Mouse (Mus musculus) MEL (cell line): ENCODE data around the gene Daam1. TPM values are rescaled to one million over a fixed set of nuclear protein-coding genes. Genes with fewer than 3 reads are reported as not detected.

Experiments used
- DNase-seq: peaks from one replicate; pipeline ENCODE4 v3.0.0; 2011; ENCODE audit warnings: low read depth, low spot score
- H3K27ac ChIP-seq: 2 replicates; pipeline ENCODE4 v1.5.1; 2012; ENCODE audit warnings: low read depth, mild to moderate bottlenecking, control low read depth, low read length, moderate library complexity; ENCODE audit not compliant: control insufficient read depth
- H3K27me3 ChIP-seq, 2 experiments: fragments of 150-350 bp in 1 of 2; sonication (generic) in 1 of 2; 2 replicates each; pipeline ENCODE4 v1.6.1; 2012; ENCODE audit warnings: low read length in 2 of 2, mild to moderate bottlenecking in 2 of 2, improper control_type of control experiment in 1 of 2, moderate library complexity in 1 of 2; ENCODE audit not compliant: insufficient read depth in 2 of 2, control insufficient read depth in 1 of 2
- H3K36me3 ChIP-seq, 2 experiments: 2 replicates each; pipeline ENCODE4 v1.6.1; 2012 to 2014; ENCODE audit warnings: low read length in 2 of 2, improper control_type of control experiment in 1 of 2, inconsistent platforms in 1 of 2, mild to moderate bottlenecking in 1 of 2; ENCODE audit not compliant: insufficient read depth in 2 of 2, control insufficient read depth in 1 of 2
- H3K4me1 ChIP-seq, 2 experiments: fragments of 150-350 bp in 1 of 2; sonication (generic) in 1 of 2; 2 replicates each; pipeline ENCODE4 v1.6.1; 2012; ENCODE audit warnings: low read length in 2 of 2, improper control_type of control experiment in 1 of 2, mild to moderate bottlenecking in 1 of 2; ENCODE audit not compliant: insufficient read depth in 2 of 2, control insufficient read depth in 1 of 2
- H3K4me3 ChIP-seq, 2 experiments: fragments of 150-350 bp in 1 of 2; sonication (generic) in 1 of 2; 2 replicates each; pipeline ENCODE4 v1.5.1; 2012; ENCODE audit warnings: low read depth in 2 of 2, low read length in 2 of 2, mild to moderate bottlenecking in 2 of 2, moderate library complexity in 2 of 2, control low read depth in 1 of 2, improper control_type of control experiment in 1 of 2; ENCODE audit not compliant: control insufficient read depth in 1 of 2, insufficient read depth in 1 of 2
- H3K79me2 ChIP-seq: 2 replicates; pipeline ENCODE4 v1.6.1; 2012; ENCODE audit warnings: mild to moderate bottlenecking, low read length, moderate library complexity; ENCODE audit not compliant: control insufficient read depth, poor library complexity, insufficient read depth
- H3K9ac ChIP-seq: 2 replicates; pipeline ENCODE4 v1.6.1; 2012; ENCODE audit warnings: low read depth, mild to moderate bottlenecking, control low read depth, low read length, moderate library complexity; ENCODE audit not compliant: control insufficient read depth, poor library complexity, severe bottlenecking
- H3K9me3 ChIP-seq: fragments of 150-350 bp; sonication (generic); replicated peaks from 2 replicates; pipeline ENCODE4 v1.6.1; 2012; ENCODE audit warnings: mild to moderate bottlenecking, low read length, improper control_type of control experiment, moderate library complexity; ENCODE audit not compliant: insufficient read depth
- CHD1 ChIP-seq: IDR thresholded peaks from 2 replicates; pipeline ENCODE4 v1.6.1; 2012; ENCODE audit warnings: low read depth, mild to moderate bottlenecking, inconsistent platforms, low read length, improper control_type of control experiment
- CHD2 ChIP-seq: IDR thresholded peaks from 2 replicates; pipeline ENCODE4 v1.6.1; 2011; ENCODE audit warnings: low read length, improper control_type of control experiment
- CTCF ChIP-seq, 3 experiments: IDR thresholded peaks in 2 of 3; conservative IDR thresholded peaks in 1 of 3; 2 replicates each; pipeline ENCODE4 v1.5.1; 2011 to 2012; ENCODE audit warnings: low read length in 3 of 3, low read depth in 2 of 3, mild to moderate bottlenecking in 2 of 3, improper control_type of control experiment in 1 of 3, inconsistent platforms in 1 of 3, mixed read lengths in 1 of 3, moderate library complexity in 1 of 3; ENCODE audit not compliant: control insufficient read depth in 1 of 3, insufficient read depth in 1 of 3, poor library complexity in 1 of 3, severe bottlenecking in 1 of 3
- E2F4 ChIP-seq: IDR thresholded peaks from 2 replicates; pipeline ENCODE4 v1.6.1; 2011; ENCODE audit warnings: low read depth, low read length, improper control_type of control experiment, borderline replicate concordance
- EP300 ChIP-seq, 2 experiments: IDR thresholded peaks; 2 replicates each; pipeline ENCODE4 v1.6.1; 2011; ENCODE audit warnings: improper control_type of control experiment in 2 of 2, low read length in 2 of 2, low read depth in 1 of 2, mild to moderate bottlenecking in 1 of 2
- GABPA ChIP-seq: IDR thresholded peaks from 2 replicates; pipeline ENCODE4 v1.6.1; 2012; ENCODE audit warnings: low read depth, mild to moderate bottlenecking, inconsistent platforms, low read length, improper control_type of control experiment, moderate library complexity
- GATA1 ChIP-seq: IDR thresholded peaks from 2 replicates; pipeline ENCODE4 v1.6.1; 2011; ENCODE audit warnings: low read depth, low read length, improper control_type of control experiment
- HCFC1 ChIP-seq: IDR thresholded peaks from 2 replicates; pipeline ENCODE4 v1.6.1; 2012; ENCODE audit warnings: low read depth, mild to moderate bottlenecking, inconsistent platforms, low read length, improper control_type of control experiment, moderate library complexity
- JUND ChIP-seq: IDR thresholded peaks from 2 replicates; pipeline ENCODE4 v1.6.1; 2011; ENCODE audit warnings: low read depth, mild to moderate bottlenecking, improper control_type of control experiment, low read length
- KAT2A ChIP-seq: conservative IDR thresholded peaks from 2 replicates; pipeline ENCODE4 v1.6.1; 2012; ENCODE audit warnings: low read depth, low read length, improper control_type of control experiment, inconsistent platforms
- MAFK ChIP-seq: IDR thresholded peaks from 2 replicates; pipeline ENCODE4 v1.6.1; 2011; ENCODE audit warnings: low read depth, mild to moderate bottlenecking, low read length, improper control_type of control experiment, borderline replicate concordance
- MAX ChIP-seq: IDR thresholded peaks from 2 replicates; pipeline ENCODE4 v1.6.1; 2011; ENCODE audit warnings: low read length, improper control_type of control experiment
- MXI1 ChIP-seq: IDR thresholded peaks from 2 replicates; pipeline ENCODE4 v1.6.1; 2011; ENCODE audit warnings: mild to moderate bottlenecking, low read depth, low read length, improper control_type of control experiment
- MYB ChIP-seq: IDR thresholded peaks from 2 replicates; pipeline ENCODE4 v1.6.1; 2011; ENCODE audit warnings: mild to moderate bottlenecking, low read depth, low read length, improper control_type of control experiment
- MYC ChIP-seq: IDR thresholded peaks from 2 replicates; pipeline ENCODE4 v1.6.1; 2011; ENCODE audit warnings: low read depth, mild to moderate bottlenecking, low read length, improper control_type of control experiment, moderate library complexity
- RAD21 ChIP-seq: IDR thresholded peaks from 2 replicates; pipeline ENCODE4 v1.6.1; 2011; ENCODE audit warnings: mild to moderate bottlenecking, low read depth, low read length, improper control_type of control experiment
- RCOR1 ChIP-seq: IDR thresholded peaks from 2 replicates; pipeline ENCODE4 v1.6.1; 2012; ENCODE audit warnings: low read depth, mild to moderate bottlenecking, inconsistent platforms, low read length, improper control_type of control experiment
- SIN3A ChIP-seq: IDR thresholded peaks from 2 replicates; pipeline ENCODE4 v1.6.1; 2012; ENCODE audit warnings: low read length, improper control_type of control experiment, inconsistent platforms
- TAL1 ChIP-seq: IDR thresholded peaks from 2 replicates; pipeline ENCODE4 v1.6.1; 2012; ENCODE audit warnings: mild to moderate bottlenecking, inconsistent platforms, low read length, moderate library complexity, mixed read lengths
- TCF12 ChIP-seq: IDR thresholded peaks from 2 replicates; pipeline ENCODE4 v1.6.1; 2014; ENCODE audit warnings: low read depth, mild to moderate bottlenecking, inconsistent platforms, low read length, improper control_type of control experiment, moderate library complexity
- UBTF ChIP-seq: IDR thresholded peaks from 2 replicates; pipeline ENCODE4 v1.6.1; 2012; ENCODE audit warnings: low read depth, mild to moderate bottlenecking, inconsistent platforms, low read length, improper control_type of control experiment, moderate library complexity, borderline replicate concordance; ENCODE audit not compliant: insufficient read depth
- USF1 ChIP-seq: IDR thresholded peaks from 2 replicates; pipeline ENCODE4 v1.6.1; 2014; ENCODE audit warnings: low read depth, mild to moderate bottlenecking, inconsistent platforms, low read length, improper control_type of control experiment, moderate library complexity
- USF2 ChIP-seq, 2 experiments: IDR thresholded peaks; 2 replicates each; pipeline ENCODE4 v1.6.1; 2011 to 2012; ENCODE audit warnings: improper control_type of control experiment in 2 of 2, low read length in 2 of 2, borderline replicate concordance in 1 of 2, inconsistent platforms in 1 of 2, low read depth in 1 of 2, mild to moderate bottlenecking in 1 of 2; ENCODE audit not compliant: insufficient read depth in 1 of 2
- ZC3H11A ChIP-seq: IDR thresholded peaks from 2 replicates; pipeline ENCODE4 v1.6.1; 2012; ENCODE audit warnings: low read depth, mild to moderate bottlenecking, inconsistent platforms, low read length, improper control_type of control experiment
- polyA plus RNA-seq, 2 experiments: library from polyadenylated mRNA; stranded (reverse) in 1 of 2; unstranded in 1 of 2; fragments of >175 nt in 1 of 2; fragments of >200 nt in 1 of 2; gene quantifications; 2 replicates each; pipeline versions ENCODE4 v1.2.1 to v1.2.4; 2012; ENCODE audit warnings: low replicate concordance in 2 of 2, low read depth in 1 of 2; ENCODE audit not compliant: insufficient read length in 2 of 2, insufficient read depth in 1 of 2, missing spikeins in 1 of 2
- total RNA-seq: library from RNA; depleted of rRNA; stranded (reverse); fragments of 300-350 nt; gene quantifications from 2 replicates; pipeline ENCODE4 v1.2.3, GENCODE M21; 2012

Daam1 gene
- total and polyA plus RNA-seq, 3 experiments: 9.2 to 12.0 TPM; not detected in 1

- H3K4me1 ChIP-seq: no peaks in the 10 kb centered on the region; a peak in 1 of 4 replicates
- no peak for TF ChIP-seq TAL1
- TF ChIP-seq MAFK: no peak
- no peak for TF ChIP-seq GABPA
- no peak for TF ChIP-seq TCF12
- no peak for TF ChIP-seq USF2 (IDR thresholded peaks at IDR 0.05; ENCODE audit: borderline replicate concordance in 1 of 2, insufficient read depth in 1 of 2, low read depth in 1 of 2, low read length in 2 of 2)
- no peak for TF ChIP-seq RAD21
- no peak for TF ChIP-seq HCFC1
- no peak for TF ChIP-seq MXI1
- no peak for TF ChIP-seq UBTF
- DNase-seq: no peak
- no peaks in the 10 kb centered on the region; a peak in 1 of 4 replicates for H3K36me3 ChIP-seq
- no peaks in the 10 kb centered on the region; the same call in 1 of the 2 replicates for H3K9me3 ChIP-seq
- H3K27ac ChIP-seq: no peak overlapping the region
- H3K4me3 ChIP-seq: no peak overlapping the region
- H3K79me2 ChIP-seq: no peaks in the 10 kb centered on the region
- H3K27me3 ChIP-seq: no peaks in the 10 kb centered on the region
- no peak overlapping the region for H3K9ac ChIP-seq
These were observed 189.4 kb downstream of the Daam1 start for GRCm38 (mm10) chr12:72020285-72020684.

DNA sequence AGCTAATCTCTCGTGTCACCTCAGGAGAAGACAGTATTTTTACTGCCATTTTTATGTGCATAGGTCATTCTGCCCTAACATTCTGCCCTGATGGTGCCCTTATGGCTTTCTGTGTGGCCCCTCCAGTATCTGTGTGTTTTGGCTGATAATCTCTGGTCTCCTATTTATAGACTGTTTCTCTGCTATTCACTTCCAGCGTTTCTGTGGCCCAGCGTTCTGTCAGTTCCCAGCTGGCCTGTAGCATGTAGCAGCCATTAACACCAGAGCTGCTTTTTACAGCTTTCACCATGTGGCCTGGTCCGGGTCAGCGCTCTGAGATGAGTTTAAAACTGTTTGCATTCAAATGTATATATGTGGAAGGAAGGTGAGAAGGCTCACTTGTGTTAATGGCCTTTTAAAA, 190.7 kb downstream of the Daam1 start:
- Histone ChIP-seq H3K4me3 (no peak overlapping the region), H3K27ac (no peak overlapping the region), H3K4me1 (no peaks in the 10 kb centered on the region; a peak in 1 of 4 replicates), H3K79me2 (no peaks in the 10 kb centered on the region), H3K9ac (no peak overlapping the region), H3K27me3 (no peaks in the 10 kb centered on the region), H3K9me3 (no peaks in the 10 kb centered on the region; the same call in 1 of the 2 replicates), H3K36me3 (no peaks in the 10 kb centered on the region; a peak in 1 of 4 replicates)
- no peak for DNase-seq
- TF ChIP-seq SIN3A (no peak), GATA1 (no peak), CTCF (IDR thresholded peaks at IDR 0.05 in 2 of 3, conservative IDR thresholded peaks at IDR 0.05 in 1 of 3; ENCODE audit: control insufficient read depth in 1 of 3, insufficient read depth in 1 of 3, low read depth in 2 of 3, low read length in 3 of 3, poor library complexity in 1 of 3, severe bottlenecking in 1 of 3) (no peak), TCF12 (no peak)

GRCm38 (mm10) chr12:72022790-72023189, 191.9 kb downstream of the Daam1 start:
- peak; percentile 76 for DNase-seq
- H3K9ac ChIP-seq: no peak overlapping the region
- H3K79me2 ChIP-seq: no peaks in the 10 kb centered on the region
- no peaks in the 10 kb centered on the region; a peak in 1 of 4 replicates for H3K4me1 ChIP-seq
- no peaks in the 10 kb centered on the region; a peak in 1 of 4 replicates for H3K36me3 ChIP-seq
- H3K9me3 ChIP-seq: no peaks in the 10 kb centered on the region; the same call in 1 of the 2 replicates
- H3K4me3 ChIP-seq: no peak overlapping the region
- no peaks in the 10 kb centered on the region for H3K27me3 ChIP-seq
- peak overlapping the region; percentile 52; the same call in 1 of the 2 replicates for H3K27ac ChIP-seq
- TF ChIP-seq KAT2A (0 out of 2 replicates have a peak, but pooled peaks have one; percentile 17), USF1 (no peak), MYB (no peak), GATA1 (peak; percentile 83), JUND (no peak), UBTF (no peak), E2F4 (peak; percentile 32; the same call in 1 of the 2 replicates), RAD21 (no peak), EP300 (IDR thresholded peaks at IDR 0.05; ENCODE audit: low read depth in 1 of 2, low read length in 2 of 2) (peak; percentile 76 to 83), ZC3H11A (0 out of 2 replicates have a peak, but pooled peaks have one; percentile 12), CHD1 (no peak), SIN3A (peak; percentile 48; the same call in 1 of the 2 replicates), USF2 (IDR thresholded peaks at IDR 0.05; ENCODE audit: borderline replicate concordance in 1 of 2, insufficient read depth in 1 of 2, low read depth in 1 of 2, low read length in 2 of 2) (no peak), CTCF (IDR thresholded peaks at IDR 0.05 in 2 of 3, conservative IDR thresholded peaks at IDR 0.05 in 1 of 3; ENCODE audit: control insufficient read depth in 1 of 3, insufficient read depth in 1 of 3, low read depth in 2 of 3, low read length in 3 of 3, poor library complexity in 1 of 3, severe bottlenecking in 1 of 3) (no peak), RCOR1 (peak; percentile 51; the same call in 1 of the 2 replicates), MYC (no peak), CHD2 (no peak), TCF12 (peak; percentile 46), MAX (no peak)
